Mouse (Mus musculus): ENCODE data around the gene Usp8.

DNA sequence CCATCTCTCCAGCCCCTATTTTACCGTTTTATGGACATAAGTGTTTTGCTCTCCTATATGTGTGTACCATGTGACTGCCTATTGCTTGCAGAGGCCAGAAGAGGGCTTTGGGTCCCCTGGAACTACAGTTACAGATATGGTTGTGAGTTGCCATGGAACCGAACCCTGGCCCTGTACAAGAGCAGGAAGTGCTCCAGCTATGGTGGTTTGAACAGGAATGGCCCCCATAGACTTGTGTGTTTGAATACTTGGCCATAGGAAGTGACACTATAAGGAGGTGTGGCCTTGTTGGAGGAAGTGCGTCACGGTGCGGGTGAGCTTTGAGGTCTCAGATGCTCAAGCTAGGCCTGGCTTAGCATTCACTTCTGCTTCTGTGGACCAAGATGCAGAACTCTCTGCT lies 65.1 kb downstream of the Usp8 start:
- TF ChIP-seq POLR2A (IDR thresholded peaks at IDR 0.05; ENCODE audit: low read depth, low read length) (no peak), CTCF (conservative IDR thresholded peaks at IDR 0.05; ENCODE audit: insufficient read depth, insufficient read length, low read depth, low read length) (no peak)

Measured in kidney, adult 2 months (tissue).